Mouse (Mus musculus): ENCODE results near the gene Slc17a9.

DNA sequence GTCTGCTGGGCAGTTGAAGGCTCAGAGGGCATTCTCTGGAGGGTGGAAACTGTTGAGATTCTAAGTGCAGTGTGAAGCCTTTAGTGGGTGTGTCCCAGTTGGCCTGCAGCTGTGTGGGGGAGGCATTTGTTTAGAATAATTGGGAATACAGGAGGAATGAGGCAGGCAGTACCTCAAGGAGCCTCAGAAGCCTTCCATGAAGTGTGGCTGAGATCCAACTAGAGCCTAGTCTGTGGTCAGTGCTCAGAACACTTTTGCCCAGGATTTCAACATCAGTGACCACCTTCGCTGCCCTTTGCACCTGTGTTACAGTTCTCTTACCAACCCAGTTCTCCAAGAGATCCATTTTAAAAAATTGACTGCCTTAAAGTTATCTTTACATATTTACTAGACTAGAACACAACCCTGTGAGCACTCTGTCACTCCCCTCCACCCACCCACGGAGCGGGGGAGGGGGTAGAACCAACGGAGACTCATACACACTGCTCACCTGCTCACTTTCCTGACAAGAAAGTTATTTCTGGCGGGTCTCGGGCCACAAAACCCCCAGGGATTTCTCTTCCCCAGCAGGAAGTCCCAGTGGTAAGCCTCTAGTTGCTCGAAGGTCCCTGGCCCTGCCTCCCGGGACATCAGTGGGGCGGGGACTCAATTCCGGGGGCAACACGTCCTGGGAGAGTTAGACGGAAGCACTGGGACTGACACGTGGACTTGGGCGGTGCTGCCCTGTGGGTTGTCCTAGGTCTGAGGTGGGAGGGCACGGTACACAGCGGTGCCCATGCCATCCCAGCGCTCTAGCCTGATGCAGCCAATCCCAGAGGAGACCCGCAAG, at the start of gene Slc17a9:
- TF ChIP-seq FLI1 (IDR thresholded peaks at IDR 0.05; ENCODE audit: low read length) (no peak), GATA1 (IDR thresholded peaks at IDR 0.05; ENCODE audit: borderline replicate concordance, low read length) (no peak)

All from megakaryocyte, embryonic 14.5 days (primary cell).